Mouse (Mus musculus): ENCODE results near the gene Etv1.
"Not testable (repeated sequence)": the region's sequence is repeated elsewhere in the genome, so short reads cannot be mapped to it uniquely, and the experiment has no call there.

Gene Etv1

DNA sequence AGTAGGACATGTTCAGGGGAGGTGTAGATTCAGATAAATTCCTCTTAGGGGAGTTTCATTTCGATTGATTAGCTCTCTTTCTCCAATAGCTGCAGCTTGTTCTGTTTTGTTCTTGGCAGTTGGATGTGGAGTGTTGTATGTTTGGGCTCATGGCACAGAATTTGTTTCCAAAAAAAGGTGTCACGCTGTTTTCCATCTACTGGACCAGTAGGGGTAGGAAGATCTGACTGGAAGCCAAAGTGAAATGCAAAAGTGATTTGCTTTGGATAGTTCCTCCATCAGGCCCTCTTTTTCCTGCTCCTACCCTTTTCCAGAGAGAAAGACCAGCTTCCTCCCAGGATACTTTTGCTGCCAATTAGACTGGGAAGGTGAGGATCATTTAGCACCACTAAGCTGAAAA lies 39.1 kb downstream of the Etv1 start:
- in situ Hi-C loops (cut with MboI, MseI): no loop called here

DNA sequence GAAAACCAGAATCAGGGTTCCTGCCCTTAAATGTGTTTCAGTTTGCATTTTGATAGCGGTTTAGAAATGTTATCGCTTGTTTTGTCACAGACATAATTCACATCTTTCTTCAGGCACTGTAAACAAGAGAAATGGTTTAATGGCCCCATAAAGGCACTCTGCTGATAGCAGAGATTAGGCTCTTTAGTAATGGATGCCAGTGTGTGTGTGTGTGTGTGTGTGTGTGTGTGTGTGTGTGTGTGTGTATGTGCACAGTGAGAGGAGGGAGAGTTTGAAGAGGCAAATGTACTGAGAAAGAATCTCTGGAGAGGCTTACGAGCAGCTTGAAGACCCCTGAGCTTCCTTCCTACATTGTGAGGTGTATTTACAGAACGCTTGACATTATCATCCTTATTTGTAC lies 41.5 kb downstream of the Etv1 start:
- in situ Hi-C loops (cut with MboI, MseI): no loop called here

GRCm38 (mm10) chr12:38824405-38824804 lies 45.2 kb downstream of the Etv1 start:
- in situ Hi-C loops (cut with MboI, MseI): no loop called here

DNA sequence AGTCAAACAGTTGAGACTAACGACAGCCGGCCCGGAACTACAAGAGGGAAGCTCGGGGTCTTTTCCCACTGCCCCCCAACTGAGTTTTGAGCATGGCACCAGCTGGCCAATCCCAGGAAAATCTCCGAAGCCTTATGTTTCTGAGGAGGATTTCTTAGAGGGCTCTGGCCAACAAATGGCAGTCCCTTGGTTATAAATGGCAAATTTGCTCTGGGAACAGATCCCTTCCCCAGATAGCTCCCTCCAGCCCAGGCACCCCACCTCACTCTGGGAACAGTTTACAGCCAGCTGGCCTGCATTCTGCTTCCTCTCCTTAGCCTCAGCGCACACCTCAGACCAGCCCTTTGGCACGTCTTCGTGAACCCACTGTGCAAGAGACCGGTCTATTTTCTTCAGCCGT lies 53.8 kb downstream of the Etv1 start:
- in situ Hi-C loops (cut with MboI, MseI): no loop called here

- in situ Hi-C loops (cut with MboI, MseI): no loop called here
These were observed 55.4 kb downstream of the Etv1 start for GRCm38 (mm10) chr12:38834581-38834980.

DNA sequence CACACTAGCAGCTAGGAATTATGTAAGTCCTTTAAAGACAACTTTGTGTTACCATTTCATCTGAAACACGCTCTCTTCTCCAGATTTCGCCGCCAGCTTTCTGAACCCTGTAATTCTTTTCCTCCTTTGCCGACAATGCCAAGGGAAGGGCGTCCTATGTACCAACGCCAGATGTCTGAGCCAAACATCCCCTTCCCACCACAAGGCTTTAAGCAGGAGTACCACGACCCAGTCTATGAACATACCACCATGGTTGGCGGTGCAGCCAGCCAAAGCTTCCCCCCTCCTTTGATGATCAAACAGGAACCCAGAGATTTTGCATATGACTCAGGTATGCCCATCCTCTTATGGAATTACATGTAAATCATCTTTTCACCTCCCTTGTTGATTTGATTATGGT lies 55.8 kb downstream of the Etv1 start:
- in situ Hi-C loops (cut with MboI, MseI): not testable (repeated sequence)

DNA sequence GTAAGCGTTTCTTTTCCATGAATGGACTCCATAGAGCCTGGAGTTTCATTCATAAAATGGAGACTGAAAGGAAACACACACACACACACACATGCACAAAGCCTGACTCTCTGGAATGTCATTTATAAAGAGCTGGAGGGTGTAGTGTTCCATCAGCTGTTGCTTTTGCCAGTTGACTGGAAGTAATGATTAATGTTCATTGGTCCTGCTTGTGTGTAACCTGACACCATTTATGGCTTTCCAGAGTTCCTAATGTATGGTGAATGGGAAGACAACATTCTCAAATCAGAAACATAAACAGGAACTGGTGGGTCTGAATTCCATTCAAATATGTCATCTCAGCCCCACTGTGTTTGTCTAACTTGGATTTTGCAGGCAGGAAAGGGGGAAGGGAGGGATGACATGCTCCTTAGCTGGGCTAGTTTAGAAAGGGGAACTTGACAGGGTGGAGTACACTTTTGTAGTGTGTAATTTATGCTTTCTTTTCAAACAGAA lies 64.7 kb downstream of the Etv1 start:
- in situ Hi-C loops (cut with MboI, MseI): no loop called here

DNA sequence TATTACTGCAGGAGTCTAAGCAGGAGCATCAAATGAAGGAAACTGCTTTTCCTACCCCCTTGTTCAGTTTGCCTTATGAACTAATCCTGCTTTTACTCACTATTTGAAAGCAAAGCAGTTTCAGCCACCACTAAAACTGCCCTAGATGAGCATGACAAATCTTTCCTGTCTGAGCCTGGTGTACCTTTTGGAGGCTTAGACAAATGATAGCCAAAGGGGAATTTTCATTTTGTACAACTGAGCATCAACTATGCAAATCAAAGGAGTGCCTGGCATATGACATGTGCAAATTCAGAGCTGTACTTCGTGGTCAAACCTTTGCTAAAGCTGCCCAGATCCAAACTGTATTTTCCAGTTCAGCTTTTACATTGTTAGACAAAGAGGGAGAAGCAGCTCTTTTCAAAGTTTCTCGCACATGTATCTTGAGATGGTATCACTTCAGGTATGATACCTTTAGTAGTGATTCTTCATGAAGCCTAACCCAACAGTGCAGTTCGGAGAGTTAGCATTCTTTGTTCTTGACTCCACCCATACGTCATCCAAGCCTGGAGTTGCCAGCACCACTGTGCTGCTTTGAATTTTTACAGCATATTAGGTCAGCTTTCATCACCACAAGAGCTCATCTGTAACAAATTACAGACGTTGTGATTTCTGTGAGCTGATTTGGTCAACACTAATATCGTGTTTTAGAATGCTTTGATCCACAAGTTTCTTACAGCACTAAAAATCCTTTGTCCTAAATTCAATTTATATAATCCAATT lies 68.5 kb downstream of the Etv1 start:
- in situ Hi-C loops (cut with MboI, MseI): no loop called here

DNA sequence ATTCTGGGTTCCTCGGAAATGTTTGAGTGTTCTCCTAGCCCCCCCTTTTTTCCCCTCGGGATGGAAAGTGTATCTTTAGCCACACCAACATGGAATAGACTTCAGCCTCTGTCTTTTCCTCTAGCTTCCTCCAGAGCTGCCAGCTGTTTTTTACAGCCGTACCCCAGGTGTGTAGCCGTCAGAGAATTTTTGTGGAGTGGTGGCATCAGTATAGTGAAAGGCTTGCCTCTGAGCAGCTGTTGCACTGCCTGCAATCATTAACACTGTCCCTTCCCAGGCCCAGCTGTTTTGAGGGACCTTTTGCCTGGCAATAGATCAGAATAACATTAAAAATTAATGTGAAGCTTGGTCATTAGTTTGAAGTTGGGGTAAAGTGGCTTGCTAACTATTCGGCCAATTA lies 70.8 kb downstream of the Etv1 start:
- in situ Hi-C loops (cut with MboI, MseI): no loop called here

- in situ Hi-C loops (cut with MboI, MseI): no loop called here
These were observed 75.1 kb downstream of the Etv1 start for GRCm38 (mm10) chr12:38854274-38854673.

- in situ Hi-C loops (cut with MboI, MseI): no loop called here
These were observed 75.6 kb downstream of the Etv1 start for GRCm38 (mm10) chr12:38854751-38855150.

DNA sequence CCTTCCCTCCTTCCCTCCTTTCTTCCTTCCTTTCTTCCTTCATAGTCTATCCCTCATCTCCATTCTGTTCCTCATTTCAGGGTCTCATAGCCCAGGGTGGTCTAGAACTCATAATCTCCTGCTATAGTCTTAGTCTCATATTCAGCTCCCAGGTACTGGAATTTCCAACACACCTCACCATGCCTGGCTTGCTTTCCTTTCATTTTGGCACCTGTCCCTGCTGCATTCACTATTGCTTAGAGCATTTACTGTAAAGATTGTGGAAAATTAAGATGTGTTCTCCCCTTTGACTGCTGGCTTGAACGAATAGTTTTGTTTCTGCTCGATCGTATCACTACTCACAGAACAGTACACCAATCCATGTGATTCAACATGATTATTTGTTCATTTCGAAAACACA lies 80.5 kb downstream of the Etv1 start:
- in situ Hi-C loops (cut with MboI, MseI): no loop called here

- in situ Hi-C loops (cut with MboI, MseI): no loop called here
These were observed 81.3 kb downstream of the Etv1 start for GRCm38 (mm10) chr12:38860168-38861115.

DNA sequence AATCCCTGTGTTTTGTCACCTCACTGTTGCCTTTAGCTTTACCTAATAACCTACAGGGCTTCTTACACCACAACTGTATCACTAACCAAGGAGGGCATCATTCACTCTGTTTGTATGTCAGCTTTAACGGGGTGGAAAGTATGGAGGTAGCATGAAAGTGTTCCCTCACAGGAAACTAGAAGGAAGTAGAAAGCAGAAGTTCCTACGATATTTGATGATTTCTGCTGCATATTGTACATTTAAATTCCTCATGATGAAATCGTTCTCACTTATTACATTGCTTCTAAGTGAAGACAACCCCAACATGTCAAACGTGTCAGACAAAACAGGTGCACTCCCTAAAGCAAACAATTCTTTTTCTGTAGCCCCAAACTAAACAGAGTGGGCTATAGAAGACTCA lies 84.2 kb downstream of the Etv1 start:
- in situ Hi-C loops (cut with MboI, MseI): no loop called here

GRCm38 (mm10) chr12:38863982-38864828 lies 85.0 kb downstream of the Etv1 start:
- in situ Hi-C loops (cut with MboI, MseI): no loop called here

DNA sequence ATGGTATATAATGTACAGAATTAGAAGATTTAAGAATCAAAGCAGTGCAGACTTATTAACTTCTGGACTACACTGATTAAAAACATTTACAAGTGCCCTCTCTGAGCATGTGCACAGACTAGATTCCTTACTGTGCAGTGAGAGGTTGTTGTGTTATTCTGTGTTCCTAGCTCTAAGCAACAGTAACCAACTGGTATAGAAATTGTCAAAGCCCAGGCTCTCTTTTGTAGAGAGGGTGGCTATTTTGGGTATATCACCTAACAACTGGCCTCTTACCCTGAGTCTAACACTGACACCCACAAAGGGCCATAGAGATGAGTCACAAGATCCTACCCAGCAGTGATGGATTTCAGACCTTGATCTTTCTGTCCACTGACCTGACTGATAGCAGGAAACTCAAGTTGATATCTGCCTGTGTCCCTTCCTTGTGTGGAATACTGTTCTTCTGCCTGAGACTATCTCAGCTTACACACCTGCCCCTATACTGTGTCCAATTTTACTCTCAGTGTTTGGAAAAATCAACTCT lies 95.4 kb downstream of the Etv1 start:
- in situ Hi-C loops (cut with MboI, MseI): no loop called here

DNA sequence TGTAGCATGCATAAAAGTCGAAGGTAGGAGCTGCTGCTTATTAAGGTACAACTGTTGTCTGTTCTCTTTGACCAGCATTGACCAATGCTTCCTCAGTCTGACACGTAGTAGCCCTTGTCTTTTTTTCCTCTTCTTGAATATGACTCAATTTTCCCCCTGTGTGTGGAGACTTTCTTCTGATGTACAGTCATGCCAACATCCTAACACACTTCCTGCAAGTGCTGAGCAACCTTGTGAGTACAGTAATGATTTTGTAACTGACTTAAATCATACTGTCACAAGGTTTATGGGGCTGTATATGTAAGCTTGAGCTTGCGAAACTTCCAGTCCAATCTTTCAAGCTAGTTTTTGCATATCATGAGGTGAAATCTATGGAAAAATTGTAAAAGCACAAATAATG lies 125.3 kb downstream of the Etv1 start:
- in situ Hi-C loops (cut with MboI, MseI): no loop called here

- in situ Hi-C loops (cut with MboI, MseI): no loop called here
These were observed 127.1 kb downstream of the Etv1 start for GRCm38 (mm10) chr12:38906314-38906713.

DNA sequence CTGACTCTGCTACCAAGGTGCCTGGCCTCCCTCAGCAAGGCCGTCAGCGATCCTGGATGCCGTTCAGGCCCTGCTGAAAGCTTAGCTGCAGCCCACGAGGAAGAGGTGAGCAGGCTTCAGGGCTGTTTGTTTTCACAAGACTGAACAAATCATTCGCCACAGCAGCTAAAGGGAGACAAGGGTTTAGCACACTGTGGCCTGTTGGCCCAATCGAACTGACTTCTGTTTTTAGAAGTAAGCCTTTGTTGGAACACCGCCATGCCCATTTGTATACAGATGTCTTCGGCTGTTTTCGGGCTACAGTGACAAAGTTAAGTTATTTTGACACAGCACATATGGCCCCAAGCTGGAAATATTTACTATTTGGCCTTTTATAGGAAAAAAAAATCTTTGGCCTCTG lies 127.6 kb downstream of the Etv1 start:
- in situ Hi-C loops (cut with MboI, MseI): no loop called here

DNA sequence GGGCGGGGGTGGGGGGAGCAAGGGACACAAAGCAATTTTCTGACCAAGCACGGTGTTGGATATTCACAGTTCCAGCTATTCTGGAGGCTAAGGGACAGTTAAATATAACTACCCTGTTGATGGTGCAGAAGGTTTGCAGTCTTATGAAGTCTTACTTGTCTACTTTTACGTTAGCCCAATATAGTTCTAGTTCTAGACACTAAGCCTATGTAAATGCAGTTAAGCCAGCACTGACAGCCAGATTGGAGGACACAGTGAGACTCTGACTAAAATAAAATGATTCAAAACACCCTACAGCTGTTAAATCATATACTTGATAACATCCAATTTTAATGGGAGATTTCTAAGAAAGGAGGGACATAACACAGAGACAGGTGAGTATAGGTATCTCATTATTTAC lies 129.8 kb downstream of the Etv1 start:
- in situ Hi-C loops (cut with MboI, MseI): no loop called here
